Mouse (Mus musculus): Measurements from ENCODE around the gene Prrt4. TPM values are rescaled to one million over a fixed set of nuclear protein-coding genes. Genes with fewer than 3 reads are reported as not detected.

Prrt4 gene
- polyA plus RNA-seq, 1 experiment = not detected

DNA sequence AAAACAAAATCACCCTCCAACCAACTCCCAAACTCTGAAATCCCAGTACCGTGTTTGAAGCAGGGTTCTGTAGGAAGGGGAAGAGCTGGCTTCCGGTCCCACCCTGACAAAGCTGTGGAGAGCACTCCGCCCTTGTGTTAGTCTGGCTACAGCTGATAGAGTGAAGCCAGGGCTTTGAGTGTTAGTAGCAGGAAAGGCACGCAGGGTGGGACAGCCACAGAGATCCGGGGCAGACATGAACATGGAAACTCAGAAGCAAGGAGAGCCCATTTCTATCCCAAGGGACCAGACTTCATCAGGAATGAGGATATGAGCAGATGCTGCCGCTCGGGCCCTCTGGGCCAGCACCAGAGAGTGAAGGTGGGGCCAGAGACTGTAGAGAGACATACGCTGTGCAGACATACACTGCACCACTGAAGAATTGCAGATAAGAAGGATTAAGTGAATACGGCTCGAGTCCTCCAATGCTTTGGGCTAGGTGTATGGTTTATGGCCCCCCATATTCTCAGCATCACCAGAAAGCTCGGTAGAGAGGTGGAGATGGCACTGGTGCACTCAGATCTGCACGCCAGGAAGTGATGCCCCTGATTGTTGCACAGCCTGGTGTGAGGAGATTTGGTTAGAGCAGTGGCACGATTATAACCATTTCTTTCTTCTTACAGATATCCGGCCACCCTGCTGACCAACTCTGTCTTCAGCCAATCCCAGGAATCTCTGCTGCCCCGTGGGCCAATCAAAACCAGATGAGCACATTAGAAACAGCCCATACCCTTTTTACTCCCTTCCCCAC is 14.8 kb upstream of the Prrt4 start:
- H3K27ac ChIP-seq (ENCODE audit: control insufficient read depth, insufficient read depth, low read depth, low read length, poor library complexity) = no peak overlapping the region
- H3K4me1 ChIP-seq (ENCODE audit: control insufficient read depth, insufficient read depth, low read length) = no peaks in the 10 kb centered on the region
- WGBS = 45% methylated on average over 15 of the region's 15 CpGs
- no peak overlapping the region for H3K4me3 ChIP-seq (replicated peaks; ENCODE audit: control insufficient read depth, low read depth, low read length)
- TF ChIP-seq POLR2A (IDR thresholded peaks at IDR 0.05; ENCODE audit: borderline replicate concordance, control insufficient read depth, low read depth, low read length) (no peak), CTCF (IDR thresholded peaks at IDR 0.05; ENCODE audit: control insufficient read depth, insufficient read depth, low read length) (no peak)

DNA sequence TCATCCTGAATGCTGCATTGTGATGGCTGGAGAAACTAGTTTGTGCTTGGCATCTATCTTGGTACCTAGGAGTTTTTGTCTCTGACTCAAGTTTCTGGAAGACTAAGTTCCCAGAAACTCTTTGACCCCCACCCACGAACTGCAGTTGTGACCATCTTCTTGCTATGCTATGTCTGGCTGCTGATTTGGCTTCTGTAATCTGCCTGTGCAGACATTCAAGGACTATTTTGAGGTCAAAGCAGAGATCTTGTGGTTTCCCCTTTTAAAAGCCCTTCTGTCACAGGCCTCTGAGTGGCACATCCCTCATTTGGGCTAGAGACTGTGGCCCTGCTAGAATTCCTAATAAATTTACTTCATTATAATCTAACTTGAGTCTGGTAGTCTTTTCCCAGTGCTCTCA is 8.6 kb upstream of the Prrt4 start:
- WGBS = 3% methylated on average over 1 of the region's 1 CpGs
- TF ChIP-seq POLR2A (IDR thresholded peaks at IDR 0.05; ENCODE audit: borderline replicate concordance, control insufficient read depth, low read depth, low read length) (no peak), CTCF (IDR thresholded peaks at IDR 0.05; ENCODE audit: control insufficient read depth, insufficient read depth, low read length) (no peak)
- Histone ChIP-seq H3K4me3 (replicated peaks; ENCODE audit: control insufficient read depth, low read depth, low read length) (no peak overlapping the region), H3K27ac (ENCODE audit: control insufficient read depth, insufficient read depth, low read depth, low read length, poor library complexity) (no peak overlapping the region), H3K4me1 (ENCODE audit: control insufficient read depth, insufficient read depth, low read length) (no peaks in the 10 kb centered on the region)

DNA sequence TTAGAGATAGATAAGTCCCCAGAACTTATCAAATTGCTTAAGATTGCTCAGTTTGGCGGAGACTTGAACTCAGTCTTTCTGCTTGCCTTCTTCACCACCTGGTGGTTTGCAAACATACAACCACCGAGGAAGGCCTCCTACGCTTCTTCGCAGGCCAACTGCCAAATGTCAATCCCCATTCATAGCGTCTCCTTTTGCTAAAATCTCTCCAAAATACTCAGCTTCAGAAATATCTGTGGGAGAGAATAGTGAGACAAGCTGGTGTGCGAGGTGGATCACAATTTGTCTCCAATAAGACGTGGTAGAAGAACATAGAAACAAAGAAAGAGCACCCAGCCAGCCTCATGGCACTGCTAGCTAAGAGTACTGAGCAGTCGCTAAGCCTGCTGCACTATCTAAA is 459 bp upstream of the Prrt4 start:
- no peak overlapping the region for H3K27ac ChIP-seq (ENCODE audit: control insufficient read depth, insufficient read depth, low read depth, low read length, poor library complexity)
- TF ChIP-seq CTCF (IDR thresholded peaks at IDR 0.05; ENCODE audit: control insufficient read depth, insufficient read depth, low read length) = no peak
- TF ChIP-seq POLR2A (IDR thresholded peaks at IDR 0.05; ENCODE audit: borderline replicate concordance, control insufficient read depth, low read depth, low read length) = no peak
- H3K4me1 ChIP-seq (ENCODE audit: control insufficient read depth, insufficient read depth, low read length) = no peaks in the 10 kb centered on the region
- H3K4me3 ChIP-seq (replicated peaks; ENCODE audit: control insufficient read depth, low read depth, low read length) = no peak overlapping the region
- 64% methylated on average over 8 of the region's 8 CpGs for WGBS

DNA sequence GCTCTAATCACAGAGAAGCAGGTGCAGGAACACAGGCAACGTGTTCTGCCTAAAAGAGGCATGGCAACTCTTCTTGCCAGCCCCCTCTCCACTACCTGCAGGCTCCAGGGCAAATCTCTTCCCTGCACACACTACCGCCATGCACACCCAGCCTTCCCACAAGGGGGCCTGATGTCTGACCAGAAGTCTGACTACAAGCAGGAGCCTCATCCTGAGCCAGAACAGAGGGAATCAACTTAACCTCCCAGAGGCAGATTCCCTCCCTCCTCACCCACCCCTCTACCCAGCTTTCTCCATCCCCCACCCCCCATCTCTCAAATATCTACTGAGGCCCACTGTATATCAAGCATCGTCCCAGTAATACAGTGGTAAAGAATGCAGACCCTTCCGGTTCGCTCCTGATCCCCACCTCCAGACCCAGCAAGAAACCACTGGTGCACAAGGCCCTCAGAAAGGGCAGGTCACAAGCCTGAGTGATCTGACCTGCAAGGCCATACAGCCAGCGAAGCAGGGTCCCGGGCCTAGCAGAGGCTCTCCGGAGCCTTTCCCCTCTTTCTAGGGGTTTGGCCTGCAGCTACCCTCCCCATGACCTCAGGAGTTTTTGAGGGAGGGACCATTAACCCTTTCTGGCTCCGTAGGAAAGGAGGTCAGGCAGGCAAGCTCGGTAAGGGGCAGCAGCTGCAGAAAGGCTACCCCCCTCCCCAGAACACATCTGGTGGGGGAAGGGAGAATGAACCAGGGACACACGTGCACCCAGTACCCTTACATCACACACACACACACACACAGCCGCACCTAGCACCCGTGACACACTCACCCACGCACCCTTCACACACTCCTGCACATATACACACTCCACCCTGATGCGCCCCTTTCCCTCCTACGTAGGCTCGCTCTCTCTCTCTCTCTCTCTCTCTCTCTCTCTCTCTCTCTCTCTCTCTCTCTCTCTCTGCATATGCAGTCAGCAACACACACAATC is 1.2 kb downstream of the Prrt4 start:
- Histone ChIP-seq H3K4me3 (replicated peaks; ENCODE audit: control insufficient read depth, low read depth, low read length) (no peak overlapping the region), H3K4me1 (ENCODE audit: control insufficient read depth, insufficient read depth, low read length) (no peaks in the 10 kb centered on the region), H3K27ac (ENCODE audit: control insufficient read depth, insufficient read depth, low read depth, low read length, poor library complexity) (no peak overlapping the region)
- 55% methylated on average over 17 of the region's 17 CpGs for WGBS
- no peak for TF ChIP-seq CTCF (IDR thresholded peaks at IDR 0.05; ENCODE audit: control insufficient read depth, insufficient read depth, low read length)
- TF ChIP-seq POLR2A (IDR thresholded peaks at IDR 0.05; ENCODE audit: borderline replicate concordance, control insufficient read depth, low read depth, low read length) = no peak

DNA sequence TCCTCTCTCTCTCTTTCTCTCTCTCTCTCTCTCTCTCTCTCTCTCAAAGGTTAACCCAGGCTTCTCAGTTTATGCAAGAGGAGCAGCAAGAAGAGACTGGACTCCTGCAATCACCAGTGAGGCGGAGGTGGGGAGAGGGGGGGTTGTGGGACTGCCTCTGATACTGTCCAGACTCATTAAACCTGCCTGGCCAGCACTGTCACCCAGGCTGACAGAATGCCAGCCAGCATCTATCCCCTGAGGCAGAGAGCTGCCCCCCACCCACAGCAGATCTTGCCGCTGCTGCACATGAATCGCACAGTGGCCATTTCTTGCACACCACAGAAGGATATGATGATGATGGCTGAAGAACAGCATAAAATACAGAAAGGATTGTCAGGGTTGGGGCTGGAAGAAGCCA is 4.3 kb downstream of the Prrt4 start:
- Histone ChIP-seq H3K4me1 (ENCODE audit: control insufficient read depth, insufficient read depth, low read length) (no peaks in the 10 kb centered on the region), H3K27ac (ENCODE audit: control insufficient read depth, insufficient read depth, low read depth, low read length, poor library complexity) (no peak overlapping the region), H3K4me3 (replicated peaks; ENCODE audit: control insufficient read depth, low read depth, low read length) (no peak overlapping the region)
- TF ChIP-seq CTCF (IDR thresholded peaks at IDR 0.05; ENCODE audit: control insufficient read depth, insufficient read depth, low read length) (no peak), POLR2A (IDR thresholded peaks at IDR 0.05; ENCODE audit: borderline replicate concordance, control insufficient read depth, low read depth, low read length) (no peak)
- WGBS = 79% methylated on average over 3 of the region's 3 CpGs

DNA sequence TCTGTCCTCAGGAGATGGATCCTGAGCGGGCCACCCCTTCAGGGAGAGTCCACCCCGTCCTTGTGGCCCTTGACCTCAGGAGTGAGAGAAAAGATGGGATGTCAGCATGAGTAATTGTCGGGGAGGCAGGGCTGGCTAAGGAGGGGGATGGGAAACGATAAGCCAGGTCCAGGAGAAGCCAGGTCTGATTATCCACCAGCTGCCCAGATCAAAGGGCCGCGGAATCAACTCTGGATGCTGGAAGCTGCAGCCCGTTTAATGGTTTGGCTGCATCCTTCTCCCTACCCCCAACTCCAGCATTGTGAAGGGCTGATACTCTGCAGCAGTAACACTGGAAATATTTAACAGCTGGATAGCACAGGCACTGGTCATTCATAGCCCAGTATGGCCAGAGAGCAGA is 5.0 kb downstream of the Prrt4 start:
- no peak overlapping the region for H3K27ac ChIP-seq (ENCODE audit: control insufficient read depth, insufficient read depth, low read depth, low read length, poor library complexity)
- TF ChIP-seq POLR2A (IDR thresholded peaks at IDR 0.05; ENCODE audit: borderline replicate concordance, control insufficient read depth, low read depth, low read length) (no peak), CTCF (IDR thresholded peaks at IDR 0.05; ENCODE audit: control insufficient read depth, insufficient read depth, low read length) (no peak)
- WGBS = 37% methylated on average over 7 of the region's 7 CpGs
- H3K4me1 ChIP-seq (ENCODE audit: control insufficient read depth, insufficient read depth, low read length) = no peaks in the 10 kb centered on the region
- H3K4me3 ChIP-seq (replicated peaks; ENCODE audit: control insufficient read depth, low read depth, low read length) = no peak overlapping the region

DNA sequence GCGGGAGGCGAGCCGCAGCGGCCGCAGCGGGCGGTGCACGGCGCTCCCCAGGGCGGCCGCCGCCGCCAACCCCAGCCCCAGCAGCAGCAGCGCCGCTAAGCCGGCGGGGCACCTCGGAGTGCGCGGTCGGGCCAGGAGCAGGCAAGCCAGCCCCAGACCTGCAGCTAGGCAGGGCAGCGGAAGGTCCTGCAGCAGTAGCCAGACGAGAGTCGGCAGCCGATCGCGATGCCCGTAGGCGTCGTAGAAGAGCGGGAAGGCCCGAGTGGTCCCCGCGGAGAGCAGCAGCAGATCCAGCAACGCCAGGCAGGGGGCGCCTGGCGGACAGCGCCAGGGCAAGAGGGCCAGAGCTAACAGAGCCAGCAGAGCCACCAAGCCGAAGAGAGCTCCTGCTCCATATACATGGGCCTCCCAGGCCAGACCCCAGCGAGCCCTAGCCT is 8.4 kb downstream of the Prrt4 start:
- WGBS = under 1% methylated on average over 40 of the region's 40 CpGs
- TF ChIP-seq CTCF (IDR thresholded peaks at IDR 0.05; ENCODE audit: control insufficient read depth, insufficient read depth, low read length) (peak; percentile 64; the same call in 1 of the 2 replicates), POLR2A (IDR thresholded peaks at IDR 0.05; ENCODE audit: borderline replicate concordance, control insufficient read depth, low read depth, low read length) (no peak)
- Histone ChIP-seq H3K4me1 (ENCODE audit: control insufficient read depth, insufficient read depth, low read length) (no peaks in the 10 kb centered on the region), H3K27ac (ENCODE audit: control insufficient read depth, insufficient read depth, low read depth, low read length, poor library complexity) (no peak overlapping the region), H3K4me3 (replicated peaks; ENCODE audit: control insufficient read depth, low read depth, low read length) (peak overlapping the region; percentile 7)

All from bone marrow, adult 2 months (tissue).